Mouse (Mus musculus) MEL (cell line): ENCODE measurements around the gene Pcnx2.

ENCODE experiments used
- CTCF ChIP-seq, 3 experiments: IDR thresholded peaks in 2 of 3; conservative IDR thresholded peaks in 1 of 3; 2 replicates each; pipeline ENCODE4 v1.5.1; 2011 to 2012; ENCODE audit warnings: low read length in 3 of 3, low read depth in 2 of 3, mild to moderate bottlenecking in 2 of 3, improper control_type of control experiment in 1 of 3, inconsistent platforms in 1 of 3, mixed read lengths in 1 of 3, moderate library complexity in 1 of 3; ENCODE audit not compliant: control insufficient read depth in 1 of 3, insufficient read depth in 1 of 3, poor library complexity in 1 of 3, severe bottlenecking in 1 of 3
- GABPA ChIP-seq: IDR thresholded peaks from 2 replicates; pipeline ENCODE4 v1.6.1; 2012; ENCODE audit warnings: low read depth, mild to moderate bottlenecking, inconsistent platforms, low read length, improper control_type of control experiment, moderate library complexity
- MAZ ChIP-seq: IDR thresholded peaks from 2 replicates; pipeline ENCODE4 v1.6.1; 2012; ENCODE audit warnings: low read depth, mild to moderate bottlenecking, inconsistent platforms, low read length, improper control_type of control experiment
- MXI1 ChIP-seq: IDR thresholded peaks from 2 replicates; pipeline ENCODE4 v1.6.1; 2011; ENCODE audit warnings: mild to moderate bottlenecking, low read depth, low read length, improper control_type of control experiment
- NRF1 ChIP-seq: IDR thresholded peaks from 2 replicates; pipeline ENCODE4 v1.6.1; 2014; ENCODE audit warnings: low read depth, mild to moderate bottlenecking, inconsistent platforms, low read length, improper control_type of control experiment, moderate library complexity; ENCODE audit not compliant: poor library complexity, insufficient read depth, severe bottlenecking
- POLR2A ChIP-seq, 2 experiments: IDR thresholded peaks; 2 replicates each; pipeline ENCODE4 v1.6.1; 2011 to 2012; ENCODE audit warnings: low read length in 2 of 2, mild to moderate bottlenecking in 2 of 2, control low read depth in 1 of 2, improper control_type of control experiment in 1 of 2, low read depth in 1 of 2, moderate library complexity in 1 of 2; ENCODE audit not compliant: control insufficient read depth in 1 of 2, insufficient read depth in 1 of 2, poor library complexity in 1 of 2
- POLR2AphosphoS2 ChIP-seq: IDR thresholded peaks from 2 replicates; pipeline ENCODE4 v1.6.1; 2011; ENCODE audit warnings: low read length, improper control_type of control experiment
- TAL1 ChIP-seq: IDR thresholded peaks from 2 replicates; pipeline ENCODE4 v1.6.1; 2012; ENCODE audit warnings: mild to moderate bottlenecking, inconsistent platforms, low read length, moderate library complexity, mixed read lengths
- USF1 ChIP-seq: IDR thresholded peaks from 2 replicates; pipeline ENCODE4 v1.6.1; 2014; ENCODE audit warnings: low read depth, mild to moderate bottlenecking, inconsistent platforms, low read length, improper control_type of control experiment, moderate library complexity

GRCm38 (mm10) chr8:125843122-125843836 lies 54.8 kb downstream of the Pcnx2 start:
- TF ChIP-seq MXI1 (no peak), CTCF (IDR thresholded peaks at IDR 0.05 in 2 of 3, conservative IDR thresholded peaks at IDR 0.05 in 1 of 3; ENCODE audit: control insufficient read depth in 1 of 3, insufficient read depth in 1 of 3, low read depth in 2 of 3, low read length in 3 of 3, poor library complexity in 1 of 3, severe bottlenecking in 1 of 3) (no peak), TAL1 (no peak), POLR2AphosphoS2 (no peak), POLR2A (IDR thresholded peaks at IDR 0.05; ENCODE audit: control insufficient read depth in 1 of 2, insufficient read depth in 1 of 2, low read depth in 1 of 2, low read length in 2 of 2, poor library complexity in 1 of 2) (no peak), NRF1 (no peak), GABPA (no peak), USF1 (no peak), MAZ (no peak)
